Mouse (Mus musculus) erythroblast, embryonic 14.5 days (primary cell): Measurements from ENCODE around the gene Cyb5d1.

Source experiments
- GATA1 ChIP-seq: IDR thresholded peaks from 2 replicates; pipeline ENCODE4 v1.6.1; 2012; ENCODE audit warnings: low read length, inconsistent platforms, mixed read lengths
- TAL1 ChIP-seq: IDR thresholded peaks from 3 replicates; pipeline ENCODE4 v1.6.1; 2012; ENCODE audit warnings: low read length, inconsistent platforms, mixed read lengths

DNA sequence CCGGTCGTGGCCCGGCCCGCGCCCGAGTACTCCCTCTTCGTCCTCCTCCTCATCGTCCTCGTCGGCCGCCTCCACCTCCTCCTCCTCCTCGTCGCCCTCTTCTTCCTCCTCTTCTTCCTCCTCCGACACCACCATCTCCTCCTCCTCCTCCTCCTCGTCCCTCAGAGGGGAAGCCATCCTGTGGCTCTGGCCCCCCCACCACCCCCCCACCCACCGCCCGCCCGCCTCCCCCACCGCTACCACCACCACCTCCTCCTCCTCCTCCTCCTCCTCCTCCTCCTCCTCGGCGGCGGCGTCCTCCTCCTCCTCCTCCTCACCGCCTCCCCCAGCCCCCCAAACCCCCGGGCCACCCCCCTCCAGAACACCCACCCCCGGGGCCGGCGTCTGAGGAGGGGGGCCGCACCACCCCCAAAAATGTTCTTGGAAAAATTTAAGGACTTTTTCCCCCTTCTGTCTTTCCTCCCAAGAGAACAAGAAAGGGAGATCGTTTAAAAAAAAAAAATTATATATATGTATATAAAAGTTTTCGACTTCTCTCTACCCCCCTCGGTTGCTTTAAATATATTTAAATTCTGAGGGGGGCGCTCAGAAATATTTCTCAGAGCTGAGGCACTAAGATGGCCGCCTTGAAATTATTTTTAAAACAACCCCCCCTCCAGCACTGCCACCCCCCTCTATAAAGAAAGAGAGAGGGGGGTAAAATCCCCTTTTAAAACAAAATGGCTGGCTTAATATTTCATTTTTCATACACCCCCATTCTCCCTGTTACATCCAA lies 26.0 kb downstream of the Cyb5d1 start, which contains the start of gene Chd3:
- TF ChIP-seq GATA1 (no peak), TAL1 (no peak)
